In genomic region chr1:34439215-34439960, GRCm38 (mm10) we compare ENCODE assay signal across 8 mouse cellular contexts. TPM values are rescaled to one million over a fixed set of nuclear protein-coding genes. Genes with fewer than 3 reads are reported as not detected.
A peak's percentile ranks its signal among the peaks of the same experiment; 100 is the strongest.
DNase-seq lines count a peak whose midpoint lies in the region; ATAC-seq and TF ChIP-seq lines count a peak whose summit lies in the region.

TSS of gene Ccdc115 (minus strand) at chr1:34439672.
TSS of gene Imp4 (plus strand) at chr1:34439851.

- 0 out of 4 replicates have a peak, but pooled peaks cover 0 to 1% of the 10 kb centered on the region in 2 experiments for H3K4me1 ChIP-seq in ES-E14 (ENCODE audit: control insufficient read depth in 2 of 2, insufficient read depth in 2 of 2, low read length in 2 of 2, poor library complexity in 1 of 2)
- peaks cover 25% of the 10 kb centered on the region for H3K4me1 ChIP-seq in forebrain, embryonic 15.5 days
- H3K4me1 ChIP-seq in lung, adult 2 months (ENCODE audit: control insufficient read depth, insufficient read depth, low read length), result peaks cover 2% of the 10 kb centered on the region; the same call in 1 of the 2 replicates

- H3K9ac ChIP-seq in ES-E14 (ENCODE audit: insufficient read depth, low read depth, low read length, poor library complexity, severe bottlenecking), result peak within 1 kb of the TSS; percentile 95
- peak within 1 kb of the TSS; percentile 51 for H3K9ac ChIP-seq in forebrain, embryonic 15.5 days (replicated peaks)

- intact Hi-C loops in heart, postnatal 25 days (cut with DNase I), result no loop called here

- H3K4me2 ChIP-seq in forebrain, embryonic 15.5 days (replicated peaks), result peak within 1 kb of the TSS; percentile 83

- no peaks in the 10 kb centered on the region for H3K27me3 ChIP-seq in forebrain, embryonic 15.5 days

- in situ Hi-C loops in ES-E14 (cut with MboI; ENCODE audit: low sequenced_read_pairs in 2 of 2, unreplicated experiment in 2 of 2), result no loop called here

- peak within 1 kb of the TSS; percentile 59; the same call in 1 of the 2 replicates for H3K27ac ChIP-seq in ES-E14 (ENCODE audit: insufficient read depth, low read depth, low read length, poor library complexity, severe bottlenecking)
- peak within 1 kb of the TSS; percentile 78 for H3K27ac ChIP-seq in forebrain, embryonic 15.5 days (replicated peaks)

- peak within 1 kb of the TSS; percentile 97 to 98 for H3K4me3 ChIP-seq in ES-E14 (ENCODE audit: insufficient read depth in 1 of 2, low read depth in 1 of 2, low read length in 2 of 2, poor library complexity in 1 of 2, severe bottlenecking in 1 of 2)
- peak within 1 kb of the TSS; percentile 70 for H3K4me3 ChIP-seq in forebrain, embryonic 15.5 days
- peak within 1 kb of the TSS; percentile 89 for H3K4me3 ChIP-seq in lung, adult 2 months (replicated peaks; ENCODE audit: extremely low read depth, low read depth, low read length)

- TF ChIP-seq CTCF in lung, adult 2 months (IDR thresholded peaks at IDR 0.05; ENCODE audit: insufficient read depth, low read length), result no peak

- peak; percentile 96 for ATAC-seq in forebrain, embryonic 15.5 days (replicated peaks)
- ATAC-seq in neutrophil, adult 5-6 weeks (ENCODE audit: extremely low read depth, insufficient number of reproducible peaks, low FRiP score, poor library complexity, severe bottlenecking), result peak; percentile 89

- H3K36me3 ChIP-seq in ES-E14 (ENCODE audit: control insufficient read depth, insufficient read depth, low read length, poor library complexity, severe bottlenecking), result peaks cover 22% of the 10 kb centered on the region
- peaks cover 25% of the 10 kb centered on the region for H3K36me3 ChIP-seq in forebrain, embryonic 15.5 days

- peak; percentile 86; the same call in 1 of the 2 replicates for TF ChIP-seq POLR2A in lung, adult 2 months (IDR thresholded peaks at IDR 0.05; ENCODE audit: borderline replicate concordance, extremely low read depth, low read depth, low read length)

- under 1% methylated on average over 48 of the region's 48 CpGs for WGBS in forebrain, embryonic 15.5 days
- under 1% methylated on average over 48 of the region's 48 CpGs for WGBS in lung, adult 2 months

- H3K9me3 ChIP-seq in ES-E14 (ENCODE audit: control insufficient read depth, insufficient read depth, low read depth, low read length), result no peaks in the 10 kb centered on the region
- no peaks in the 10 kb centered on the region for H3K9me3 ChIP-seq in forebrain, embryonic 15.5 days

- DNase-seq in ES-E14 (ENCODE audit: low read depth, low spot score), result peak; percentile 98
- DNase-seq in cerebellum, adult 11-12 months, result peak; percentile 97
- DNase-seq in heart, postnatal 25 days (ENCODE audit: low spot score), result peak; percentile 90
- DNase-seq in layer of hippocampus, adult 18-20 months (ENCODE audit: low spot score in 2 of 2), result peak; percentile 93 to 98
- peak; percentile 91 for DNase-seq in lung, adult 2 months
- DNase-seq in thymus, adult 18-20 months, result peak; percentile 89 to 94

TF ChIP-seq in ES-E14, 5 proteins besides CTCF, POLR2A, EP300 and RAD21:
- TF ChIP-seq MAFK (IDR thresholded peaks at IDR 0.05; ENCODE audit: insufficient read depth, low read depth, low read length), result no peak
- TF ChIP-seq CHD2 (IDR thresholded peaks at IDR 0.05; ENCODE audit: low read depth, low read length), result peak; percentile 85
- no peak for TF ChIP-seq ZNF384 (IDR thresholded peaks at IDR 0.05; ENCODE audit: low read depth, low read length)
- no peak for TF ChIP-seq ZC3H11A (IDR thresholded peaks at IDR 0.05; ENCODE audit: borderline replicate concordance, low read depth, low read length)
- TF ChIP-seq HCFC1 (IDR thresholded peaks at IDR 0.05; ENCODE audit: borderline replicate concordance, insufficient read depth, low read length), result peak; percentile 88

RNA-seq across cellular contexts. Expression of gene Ccdc115, which starts in this region (rescaled TPM):
- total RNA-seq in ES-E14 (2012; rRNA removed), result 21.6 and 26.6 TPM in 2 replicates
- 69.2 and 70.9 TPM in 2 replicates for polyA plus RNA-seq in forebrain, embryonic 15.5 days (2015; fragmentation: Nextera tagmentation; extraction: Ambion mirVana)
- total RNA-seq in heart, postnatal 25 days (2021), result 10 to 100 TPM; 14.9 to 15.3 TPM
- 10 to 100 TPM; 16.7 to 17.8 TPM for total RNA-seq in layer of hippocampus, adult 18-20 months (2021)
- 21.8 and 21.9 TPM in 2 replicates for polyA plus RNA-seq in lung, adult 2 months (2012; rRNA removed)
- total RNA-seq in neutrophil, adult 5-6 weeks (2017), result 22.7 and 25.4 TPM in 2 replicates

RNA-seq across cellular contexts. Expression of gene Imp4, which starts in this region (rescaled TPM):
- 103 and 111 TPM in 2 replicates for total RNA-seq in ES-E14 (2012; rRNA removed)
- 62.1 and 66.7 TPM in 2 replicates for polyA plus RNA-seq in forebrain, embryonic 15.5 days (2015; fragmentation: Nextera tagmentation; extraction: Ambion mirVana)
- total RNA-seq in heart, postnatal 25 days (2021), result 10 to 100 TPM; 29.2 to 31.4 TPM
- total RNA-seq in layer of hippocampus, adult 18-20 months (2021), result 10 to 100 TPM; 37.9 to 39.0 TPM
- polyA plus RNA-seq in lung, adult 2 months (2012; rRNA removed), result 29.2 and 45.3 TPM in 2 replicates
- total RNA-seq in neutrophil, adult 5-6 weeks (2017), result 22.7 and 23.0 TPM in 2 replicates

Comparison
In these comparisons a context has a peak if more than half of its experiments do, and no peak if none do; other contexts are left out.
1. Peak in every context shown above with its lines: DNase-seq, ATAC-seq, H3K4me3 ChIP-seq and H3K27ac ChIP-seq.